Mouse (Mus musculus): ENCODE results near the gene Bcorl1. TPM values are rescaled to one million over a fixed set of nuclear protein-coding genes. Genes with fewer than 3 reads are reported as not detected.
A peak's percentile ranks its signal among the peaks of the same experiment; 100 is the strongest.

Bcorl1 gene
- polyA plus RNA-seq, 1 experiment: 3.1 TPM

GRCm38 (mm10) chrX:48317444-48317843 is 23.7 kb upstream of the Bcorl1 start:
- Histone ChIP-seq H3K27ac (ENCODE audit: insufficient read depth, low read length) (no peak overlapping the region), H3K27me3 (ENCODE audit: control insufficient read depth, insufficient read depth, low read length) (no peaks in the 10 kb centered on the region), H3K4me3 (ENCODE audit: extremely low read depth, insufficient read depth, insufficient read length) (no peak overlapping the region), H3K36me3 (ENCODE audit: control insufficient read depth, insufficient read depth, low read length) (no peaks in the 10 kb centered on the region), H3K4me1 (ENCODE audit: control insufficient read depth, insufficient read depth, insufficient read length) (no peaks in the 10 kb centered on the region; the same call in 1 of the 2 replicates)
- TF ChIP-seq POLR2A (IDR thresholded peaks at IDR 0.05; ENCODE audit: low read depth, low read length): no peak
- TF ChIP-seq CTCF (IDR thresholded peaks at IDR 0.05; ENCODE audit: extremely low read depth, insufficient read depth, insufficient read length, insufficient replicate concordance): no peak
- no peak for DNase-seq (ENCODE audit: low read depth in 1 of 2, low spot score in 2 of 2)
- WGBS: 53% methylated on average over 3 of the region's 3 CpGs

- H3K4me3 ChIP-seq (ENCODE audit: extremely low read depth, insufficient read depth, insufficient read length): peak overlapping the region; percentile 0; the same call in 1 of the 2 replicates
- H3K27me3 ChIP-seq (ENCODE audit: control insufficient read depth, insufficient read depth, low read length): no peaks in the 10 kb centered on the region
- DNase-seq (ENCODE audit: low read depth in 1 of 2, low spot score in 2 of 2): peak; percentile 27 to 69
- H3K27ac ChIP-seq (ENCODE audit: insufficient read depth, low read length): no peak overlapping the region; the same call in 1 of the 2 replicates
- H3K36me3 ChIP-seq (ENCODE audit: control insufficient read depth, insufficient read depth, low read length): no peaks in the 10 kb centered on the region
- H3K4me1 ChIP-seq (ENCODE audit: control insufficient read depth, insufficient read depth, insufficient read length): no peaks in the 10 kb centered on the region; the same call in 1 of the 2 replicates
- WGBS: 20% methylated on average over 9 of the region's 9 CpGs
- TF ChIP-seq CTCF (IDR thresholded peaks at IDR 0.05; ENCODE audit: extremely low read depth, insufficient read depth, insufficient read length, insufficient replicate concordance) (no peak), POLR2A (IDR thresholded peaks at IDR 0.05; ENCODE audit: low read depth, low read length) (no peak)
These were observed 23.0 kb upstream of the Bcorl1 start for GRCm38 (mm10) chrX:48318194-48318593.

- no peak for TF ChIP-seq CTCF (IDR thresholded peaks at IDR 0.05; ENCODE audit: extremely low read depth, insufficient read depth, insufficient read length, insufficient replicate concordance)
- no peak for TF ChIP-seq POLR2A (IDR thresholded peaks at IDR 0.05; ENCODE audit: low read depth, low read length)
- H3K4me3 ChIP-seq (ENCODE audit: extremely low read depth, insufficient read depth, insufficient read length): peak overlapping the region; percentile 63; the same call in 1 of the 2 replicates
- H3K27ac ChIP-seq (ENCODE audit: insufficient read depth, low read length): no peak overlapping the region
- no peaks in the 10 kb centered on the region; the same call in 1 of the 2 replicates for H3K4me1 ChIP-seq (ENCODE audit: control insufficient read depth, insufficient read depth, insufficient read length)
- 28% methylated on average over 33 of the region's 35 CpGs for WGBS
- no peaks in the 10 kb centered on the region for H3K36me3 ChIP-seq (ENCODE audit: control insufficient read depth, insufficient read depth, low read length)
- peaks cover 5% of the 10 kb centered on the region; the same call in 1 of the 2 replicates for H3K27me3 ChIP-seq (ENCODE audit: control insufficient read depth, insufficient read depth, low read length)
- DNase-seq (ENCODE audit: low read depth in 1 of 2, low spot score in 2 of 2): no peak
These were observed 613 bp upstream of the Bcorl1 start for GRCm38 (mm10) chrX:48340441-48341049.

- peak in 1 of 2 experiments; percentile 13 for DNase-seq (ENCODE audit: low read depth in 1 of 2, low spot score in 2 of 2)
- Histone ChIP-seq H3K27ac (ENCODE audit: insufficient read depth, low read length) (no peak overlapping the region), H3K4me1 (ENCODE audit: control insufficient read depth, insufficient read depth, insufficient read length) (no peaks in the 10 kb centered on the region; the same call in 1 of the 2 replicates), H3K27me3 (ENCODE audit: control insufficient read depth, insufficient read depth, low read length) (peaks cover 5% of the 10 kb centered on the region; the same call in 1 of the 2 replicates), H3K36me3 (ENCODE audit: control insufficient read depth, insufficient read depth, low read length) (no peaks in the 10 kb centered on the region), H3K4me3 (ENCODE audit: extremely low read depth, insufficient read depth, insufficient read length) (peak overlapping the region; percentile 63)
- TF ChIP-seq CTCF (IDR thresholded peaks at IDR 0.05; ENCODE audit: extremely low read depth, insufficient read depth, insufficient read length, insufficient replicate concordance) (no peak), POLR2A (IDR thresholded peaks at IDR 0.05; ENCODE audit: low read depth, low read length) (no peak)
- WGBS: 21% methylated on average over 54 of the region's 73 CpGs
These were observed 533 bp downstream of the Bcorl1 start for GRCm38 (mm10) chrX:48341621-48342161.

- no peak for DNase-seq (ENCODE audit: low read depth in 1 of 2, low spot score in 2 of 2)
- no peaks in the 10 kb centered on the region for H3K36me3 ChIP-seq (ENCODE audit: control insufficient read depth, insufficient read depth, low read length)
- 36% methylated on average over 16 of the region's 16 CpGs for WGBS
- peaks cover 5% of the 10 kb centered on the region; the same call in 1 of the 2 replicates for H3K27me3 ChIP-seq (ENCODE audit: control insufficient read depth, insufficient read depth, low read length)
- TF ChIP-seq POLR2A (IDR thresholded peaks at IDR 0.05; ENCODE audit: low read depth, low read length): no peak
- H3K27ac ChIP-seq (ENCODE audit: insufficient read depth, low read length): no peak overlapping the region
- H3K4me1 ChIP-seq (ENCODE audit: control insufficient read depth, insufficient read depth, insufficient read length): no peaks in the 10 kb centered on the region; the same call in 1 of the 2 replicates
- H3K4me3 ChIP-seq (ENCODE audit: extremely low read depth, insufficient read depth, insufficient read length): peak overlapping the region; percentile 59
These were observed 1.6 kb downstream of the Bcorl1 start for GRCm38 (mm10) chrX:48342731-48343130.

- Histone ChIP-seq H3K27me3 (ENCODE audit: control insufficient read depth, insufficient read depth, low read length) (peaks cover 5% of the 10 kb centered on the region; the same call in 1 of the 2 replicates), H3K4me1 (ENCODE audit: control insufficient read depth, insufficient read depth, insufficient read length) (no peaks in the 10 kb centered on the region; the same call in 1 of the 2 replicates), H3K4me3 (ENCODE audit: extremely low read depth, insufficient read depth, insufficient read length) (peak overlapping the region; percentile 59), H3K36me3 (ENCODE audit: control insufficient read depth, insufficient read depth, low read length) (no peaks in the 10 kb centered on the region), H3K27ac (ENCODE audit: insufficient read depth, low read length) (0 out of 2 replicates have a peak overlapping the region, but pooled peaks have one; percentile 33)
- peak; percentile 72 to 81 for DNase-seq (ENCODE audit: low read depth in 1 of 2, low spot score in 2 of 2)
- peak; percentile 62 for TF ChIP-seq POLR2A (IDR thresholded peaks at IDR 0.05; ENCODE audit: low read depth, low read length)
- TF ChIP-seq CTCF (IDR thresholded peaks at IDR 0.05; ENCODE audit: extremely low read depth, insufficient read depth, insufficient read length, insufficient replicate concordance): no peak
- 40% methylated on average over 30 of the region's 36 CpGs for WGBS
These were observed 2.3 kb downstream of the Bcorl1 start for GRCm38 (mm10) chrX:48343461-48343952.
